Mouse (Mus musculus) induced T-regulatory cell, adult 2 months (primary cell): ENCODE results near the gene St6galnac1.
A peak's percentile ranks its signal among the peaks of the same experiment; 100 is the strongest.
"Not testable (repeated sequence)": the region's sequence is repeated elsewhere in the genome, so short reads cannot be mapped to it uniquely, and the experiment has no call there.

Experiments used
- DNase-seq: peaks from one replicate; pipeline ENCODE4 v3.0.0-alpha.2; 2012; ENCODE audit warnings: low read depth

Gene St6galnac1

DNA sequence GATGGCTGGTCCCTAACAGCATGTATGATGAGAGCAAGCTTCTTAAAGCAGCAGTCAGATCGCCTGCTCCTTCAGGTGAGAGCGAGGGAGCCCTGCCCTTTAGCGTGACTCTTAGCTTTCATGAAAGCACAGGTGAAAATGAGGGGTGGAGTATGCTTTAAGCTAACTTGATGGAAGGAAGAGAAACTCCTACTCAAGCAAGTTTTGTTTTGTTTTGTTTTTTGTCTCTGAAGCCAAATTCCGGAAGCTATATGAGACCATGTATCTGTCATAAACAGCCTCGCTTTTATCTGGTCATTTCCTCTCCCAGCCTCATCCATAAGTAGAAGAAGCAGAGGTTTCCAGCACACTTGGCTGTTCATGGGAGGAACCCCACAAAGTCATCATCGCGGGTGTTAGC is at the start of gene St6galnac1:
Gene St6galnac1 (minus strand): TSS at position 101 of the 400 bp plus-strand sequence.
- DNase-seq, result no peak

DNA sequence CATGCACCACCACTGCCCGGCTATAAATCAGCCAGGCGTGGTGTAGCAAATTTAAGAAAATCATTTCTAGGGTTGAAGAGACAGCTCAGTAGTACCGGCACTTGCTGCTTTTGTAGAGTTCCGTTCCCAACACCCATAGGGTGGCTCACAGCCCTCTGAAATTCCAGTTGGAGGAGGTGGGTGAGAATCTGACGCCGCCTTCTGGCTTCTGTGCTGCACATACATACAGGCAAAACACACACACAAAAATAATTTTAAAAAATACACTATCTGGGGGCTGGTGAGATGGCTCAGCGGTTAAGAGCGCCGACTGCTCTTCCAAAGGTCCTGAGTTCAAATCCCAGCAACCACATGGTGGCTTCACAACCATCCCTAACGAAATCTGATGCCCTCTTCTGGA is 48.6 kb upstream of the St6galnac1 start:
- not testable (repeated sequence) for DNase-seq

- no peak for DNase-seq
These were observed 47.9 kb upstream of the St6galnac1 start for GRCm38 (mm10) chr11:116823255-116823654.

DNA sequence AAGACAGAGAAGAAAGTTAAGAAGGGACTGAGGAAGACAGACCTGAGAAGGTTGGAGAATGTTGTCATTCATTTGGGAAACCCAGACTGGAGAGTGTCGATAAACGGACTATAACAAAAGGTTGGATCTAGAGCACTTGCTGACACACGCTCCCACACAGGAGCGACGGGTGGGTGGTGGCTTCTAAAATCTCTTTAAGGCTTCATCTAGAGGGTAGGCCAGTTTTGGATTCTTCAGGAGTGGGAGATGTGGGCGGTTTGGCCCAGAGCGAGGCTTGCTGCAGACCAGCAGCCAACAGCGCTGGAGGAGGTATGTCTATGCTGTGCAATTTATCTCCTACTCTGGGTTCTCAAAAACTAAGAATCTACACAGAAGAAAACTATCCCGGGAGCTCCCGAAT is 47.3 kb upstream of the St6galnac1 start:
- DNase-seq, result no peak

DNA sequence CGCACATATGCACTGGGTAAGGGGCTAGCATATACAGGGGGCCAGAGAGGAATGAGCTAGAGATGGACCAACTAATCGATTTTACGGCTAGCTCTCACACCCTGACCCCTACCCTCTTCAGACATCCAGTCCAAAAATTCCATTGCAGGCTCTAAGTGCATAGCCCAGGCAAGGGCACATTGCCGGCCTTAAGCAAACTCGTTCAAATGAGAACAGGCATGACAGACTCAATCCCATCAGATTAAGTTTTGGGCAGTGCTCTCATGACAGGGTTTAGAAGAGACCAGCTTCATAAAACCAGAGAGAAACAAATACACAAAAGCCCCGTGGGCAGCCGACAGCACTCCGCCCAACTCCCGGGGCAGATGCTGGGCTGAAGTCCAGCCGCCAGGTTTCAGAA is 46.9 kb upstream of the St6galnac1 start:
- no peak for DNase-seq

GRCm38 (mm10) chr11:116821057-116821940 is 46.0 kb upstream of the St6galnac1 start:
- DNase-seq, result no peak

- DNase-seq, result no peak
These were observed 44.8 kb upstream of the St6galnac1 start for GRCm38 (mm10) chr11:116819932-116820593.

DNA sequence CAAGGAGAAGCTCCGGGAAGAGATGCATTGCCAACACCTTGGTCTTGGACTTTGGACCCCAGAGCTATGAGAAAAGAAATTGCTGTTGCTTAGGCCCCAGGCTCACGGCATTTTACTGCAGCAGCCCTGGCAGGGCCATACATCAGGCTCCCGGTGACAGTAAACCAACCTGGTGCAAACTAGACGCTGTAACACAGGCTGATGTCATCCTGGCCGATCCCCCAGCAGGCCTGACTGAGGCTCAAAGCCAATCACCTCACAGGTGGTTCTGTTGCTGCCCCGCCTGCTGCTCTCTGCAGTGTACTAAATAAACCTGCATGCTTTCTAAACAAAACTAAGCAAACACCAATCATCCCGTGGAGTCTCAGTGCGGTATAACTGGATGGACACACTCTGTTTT is 43.4 kb upstream of the St6galnac1 start:
- DNase-seq, result no peak

GRCm38 (mm10) chr11:116817567-116817966 is 42.3 kb upstream of the St6galnac1 start:
- DNase-seq, result no peak

DNA sequence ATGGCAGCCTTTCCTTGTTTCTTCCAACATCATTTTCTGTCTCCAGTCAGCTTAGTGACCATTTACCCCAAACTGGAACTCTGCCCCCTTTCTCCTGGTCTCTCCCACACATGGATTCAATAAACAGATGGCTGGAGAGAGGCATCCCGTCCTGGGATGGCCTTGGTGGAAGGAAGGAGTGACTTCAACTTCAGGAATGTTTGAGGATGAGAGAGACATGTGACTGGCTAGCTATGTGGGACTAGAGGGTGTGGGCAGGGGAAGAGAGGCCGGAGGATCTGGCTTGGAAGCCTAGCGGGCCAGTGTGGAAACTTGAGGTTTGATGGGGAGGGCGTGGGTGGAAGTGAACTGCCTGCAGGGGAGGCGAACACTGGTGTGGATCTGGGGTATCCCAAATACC is 41.5 kb upstream of the St6galnac1 start:
- no peak for DNase-seq

DNA sequence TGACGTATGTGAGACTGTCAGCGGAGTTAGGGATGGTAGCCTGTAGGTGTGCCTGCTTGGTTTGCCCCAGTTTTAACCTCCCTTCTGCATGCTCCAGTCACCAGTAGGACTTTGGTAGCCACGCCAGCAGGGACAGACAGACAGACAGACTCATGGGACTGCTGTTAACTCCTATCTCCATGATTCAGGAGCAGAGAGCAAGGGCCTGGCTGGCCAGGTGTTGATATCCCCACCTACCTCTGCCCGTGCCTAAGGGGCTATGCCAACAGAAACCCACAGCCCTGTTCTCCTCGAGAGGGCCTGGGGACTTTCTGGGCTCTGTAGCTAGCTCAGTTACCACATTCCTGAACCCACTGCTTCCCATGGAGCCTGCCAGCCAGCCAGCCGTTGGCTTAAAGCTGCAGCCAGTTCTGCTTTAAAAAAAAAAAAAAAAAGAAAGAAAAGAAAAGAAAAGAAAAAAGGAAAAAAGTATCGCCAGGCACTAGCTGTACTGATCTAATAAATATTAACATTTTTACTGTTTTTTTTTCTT is 39.6 kb upstream of the St6galnac1 start:
- DNase-seq, result no peak

GRCm38 (mm10) chr11:116814076-116814883 is 39.0 kb upstream of the St6galnac1 start:
- no peak for DNase-seq

- no peak for DNase-seq
These were observed 38.3 kb upstream of the St6galnac1 start for GRCm38 (mm10) chr11:116813610-116814009.

- DNase-seq, result no peak
These were observed 37.7 kb upstream of the St6galnac1 start for GRCm38 (mm10) chr11:116812793-116813529.

- DNase-seq, result peak; percentile 57
These were observed 35.9 kb upstream of the St6galnac1 start for GRCm38 (mm10) chr11:116810983-116811901.

GRCm38 (mm10) chr11:116810528-116810927 is 35.2 kb upstream of the St6galnac1 start:
- DNase-seq, result no peak

DNA sequence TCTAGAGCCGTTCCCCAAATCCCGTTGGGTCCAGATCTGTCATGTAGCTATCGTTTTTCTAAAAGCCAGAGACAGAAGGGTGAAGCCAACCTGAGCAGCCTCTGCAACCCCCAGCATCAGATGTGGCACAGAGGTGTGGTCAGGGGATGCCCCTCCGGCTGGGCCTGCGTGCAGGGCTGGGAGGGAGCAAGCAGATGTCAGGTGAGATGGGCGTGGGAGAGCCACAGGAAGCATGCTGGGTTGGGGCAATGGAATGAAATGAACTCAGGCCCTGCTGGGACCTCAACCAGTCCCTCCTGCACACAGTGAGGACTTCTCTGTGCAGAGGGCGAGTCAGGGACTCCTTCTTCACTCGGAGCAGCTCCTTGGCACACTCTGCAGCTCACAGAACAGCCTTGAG is 34.2 kb upstream of the St6galnac1 start:
- DNase-seq, result peak; percentile 33

GRCm38 (mm10) chr11:116808811-116809395 is 33.6 kb upstream of the St6galnac1 start:
- DNase-seq, result no peak

DNA sequence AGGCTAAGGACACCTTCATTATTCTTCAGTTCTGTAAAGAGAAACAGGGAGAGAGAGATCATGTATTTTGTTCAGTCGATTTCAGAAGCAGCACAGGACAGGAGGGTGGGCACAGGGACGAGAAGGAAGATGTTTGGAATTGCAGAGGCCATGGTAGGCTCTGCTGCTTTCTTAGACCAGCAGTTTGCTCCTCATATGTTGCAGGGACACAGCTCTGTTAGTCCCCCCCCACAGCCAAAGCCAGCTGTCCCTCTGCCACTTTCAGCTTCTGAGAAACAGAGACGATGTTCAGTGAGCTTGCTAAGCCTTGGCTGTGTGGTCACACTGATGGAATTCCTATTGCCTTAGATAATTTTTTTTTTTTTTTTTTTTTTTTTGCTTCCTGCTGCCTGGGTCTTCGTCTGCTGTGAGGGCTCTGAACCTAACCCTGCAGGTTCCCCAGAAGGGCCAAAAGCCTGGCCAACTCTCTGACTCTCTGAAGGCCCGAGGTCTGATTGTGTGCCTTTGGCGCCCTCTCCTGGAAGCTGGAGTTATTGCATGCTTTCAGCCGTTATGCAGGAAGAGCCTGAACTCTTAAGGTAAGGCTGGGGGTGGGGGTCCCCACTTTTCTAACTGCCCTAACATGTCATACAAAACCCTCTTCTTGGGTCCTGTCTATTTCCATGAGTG is 32.8 kb upstream of the St6galnac1 start:
- peak; percentile 85 for DNase-seq
